Mouse (Mus musculus) G1E-ER4 (cell line): Measurements from ENCODE around the gene Gpat3. TPM values are rescaled to one million over a fixed set of nuclear protein-coding genes. Genes with fewer than 3 reads are reported as not detected.

Experiments used
- GATA1 ChIP-seq: IDR thresholded peaks from one replicate; pipeline ENCODE4 v1.8.0; 2012; ENCODE audit warnings: low read length, inconsistent platforms
- polyA plus RNA-seq: library from polyadenylated mRNA; stranded (reverse); fragments of >175 nt; gene quantifications from 2 replicates; pipeline ENCODE4 v1.2.3, GENCODE M21; 2012

Gpat3 gene
- polyA plus RNA-seq, 1 experiment = not detected

- no peak for TF ChIP-seq GATA1
Observed at GRCm38 (mm10) chr5:100886331-100886988, 40.9 kb downstream of the Gpat3 start.

DNA sequence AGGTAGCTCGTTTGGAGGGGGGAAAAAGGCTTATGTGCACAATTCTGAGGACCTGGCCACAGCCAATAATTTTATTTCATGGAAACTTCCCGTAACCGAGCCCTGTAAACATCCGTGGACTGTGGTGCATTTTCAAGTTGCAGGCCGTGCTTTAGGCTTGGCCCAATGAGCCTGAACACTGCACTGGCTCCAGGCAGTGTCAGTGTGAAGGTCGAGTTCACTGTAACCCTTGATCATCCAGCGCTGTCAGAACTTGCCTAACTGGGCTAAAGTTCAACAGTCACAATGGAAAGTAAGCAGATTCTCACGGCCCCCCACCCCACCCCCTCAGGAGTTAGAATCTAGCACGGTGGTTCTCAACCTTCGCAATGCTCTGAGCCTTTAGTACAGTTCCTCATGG, 50.7 kb downstream of the Gpat3 start:
- no peak for TF ChIP-seq GATA1

- TF ChIP-seq GATA1 = no peak
Observed at GRCm38 (mm10) chr5:100899745-100900489, 54.4 kb downstream of the Gpat3 start.

DNA sequence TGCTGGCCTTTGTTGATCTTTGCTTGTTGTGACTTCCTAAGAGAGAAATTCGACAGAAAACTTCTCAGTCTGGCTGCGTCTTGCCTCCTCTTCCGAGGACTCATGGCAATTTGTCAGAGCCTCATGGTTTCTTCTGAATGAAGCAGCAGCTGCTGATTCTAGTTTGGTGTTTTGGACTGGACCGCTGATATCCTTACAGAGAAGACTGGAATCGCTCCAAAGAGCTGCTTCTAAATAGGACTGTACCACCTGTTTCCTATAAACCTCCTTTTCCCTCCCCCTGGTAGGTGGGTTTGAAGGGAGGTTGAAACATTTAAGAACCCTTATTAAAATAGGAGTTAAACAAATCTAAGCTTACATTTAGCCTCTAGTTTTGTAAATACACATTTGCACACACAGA, 55.5 kb downstream of the Gpat3 start:
- TF ChIP-seq GATA1 = no peak

DNA sequence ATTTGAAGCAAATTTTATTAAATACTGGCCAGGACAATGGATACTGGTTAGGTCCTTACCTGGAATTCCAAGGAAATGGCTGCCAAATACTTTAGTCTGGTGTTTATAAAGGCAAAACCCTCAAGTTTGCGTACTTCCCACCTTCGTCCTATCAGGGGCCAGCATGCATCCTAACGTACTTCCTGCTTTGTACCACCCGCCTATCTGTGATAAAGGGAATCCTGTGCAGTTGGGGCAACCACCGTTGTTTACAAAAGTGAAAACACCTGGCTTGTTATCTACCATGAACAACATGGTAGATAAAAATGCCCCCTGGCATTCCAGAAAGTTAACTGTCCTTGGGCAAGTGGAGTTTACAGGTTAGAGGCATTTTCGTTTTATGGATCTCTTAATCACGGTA, 63.0 kb downstream of the Gpat3 start:
- TF ChIP-seq GATA1 = no peak

- no peak for TF ChIP-seq GATA1
Observed at GRCm38 (mm10) chr5:100908901-100909300, 63.4 kb downstream of the Gpat3 start.

- TF ChIP-seq GATA1 = no peak
Observed at GRCm38 (mm10) chr5:100909691-100910090, 64.2 kb downstream of the Gpat3 start.

GRCm38 (mm10) chr5:100911502-100912097, 66.1 kb downstream of the Gpat3 start:
- no peak for TF ChIP-seq GATA1

DNA sequence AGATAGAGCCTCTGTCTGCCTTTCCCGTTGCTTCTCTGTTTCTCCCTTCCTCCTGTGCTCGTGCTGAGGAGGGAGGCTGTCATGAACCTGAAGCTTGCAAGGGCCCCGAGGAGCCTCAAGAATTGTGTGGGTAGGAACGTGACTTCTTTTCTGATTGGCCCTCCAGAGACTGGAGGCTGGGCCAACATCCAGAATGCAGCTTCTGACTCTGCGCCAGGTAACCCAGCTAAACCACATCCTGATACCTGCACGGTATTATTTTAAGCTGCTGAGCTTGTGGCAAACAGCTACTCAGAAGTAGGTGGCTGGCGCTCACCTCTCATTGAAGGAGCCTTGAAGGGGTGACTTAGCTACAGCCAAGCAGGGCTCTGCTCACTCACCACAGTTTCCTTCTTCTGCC, 66.9 kb downstream of the Gpat3 start:
- TF ChIP-seq GATA1 = no peak

DNA sequence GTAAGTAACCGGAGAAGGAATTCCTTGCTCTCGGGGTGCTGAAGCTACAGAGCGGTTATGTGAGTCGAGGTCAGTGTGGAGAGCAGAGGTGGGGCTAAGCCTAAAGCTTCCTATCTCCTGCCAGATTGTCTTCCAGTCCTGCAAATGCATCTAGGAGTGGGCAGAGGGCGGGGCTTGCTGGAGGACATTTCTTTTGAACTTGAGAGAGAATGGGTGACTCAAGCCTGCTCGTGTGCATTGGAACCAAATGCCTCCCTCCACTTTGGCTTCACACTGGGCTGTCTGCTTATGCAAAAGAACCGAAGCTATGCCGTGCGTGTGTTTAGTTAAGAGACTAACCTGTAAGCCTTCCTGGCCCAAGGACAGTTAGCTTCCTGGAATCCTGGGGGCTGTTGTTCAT, 67.8 kb downstream of the Gpat3 start:
- no peak for TF ChIP-seq GATA1

GRCm38 (mm10) chr5:100914989-100915388, 69.5 kb downstream of the Gpat3 start:
- no peak for TF ChIP-seq GATA1

GRCm38 (mm10) chr5:100915411-100915810, 69.9 kb downstream of the Gpat3 start:
- TF ChIP-seq GATA1 = no peak

GRCm38 (mm10) chr5:100916416-100916815, 70.9 kb downstream of the Gpat3 start:
- no peak for TF ChIP-seq GATA1

- TF ChIP-seq GATA1 = no peak
Observed at GRCm38 (mm10) chr5:100917252-100917774, 71.8 kb downstream of the Gpat3 start.

DNA sequence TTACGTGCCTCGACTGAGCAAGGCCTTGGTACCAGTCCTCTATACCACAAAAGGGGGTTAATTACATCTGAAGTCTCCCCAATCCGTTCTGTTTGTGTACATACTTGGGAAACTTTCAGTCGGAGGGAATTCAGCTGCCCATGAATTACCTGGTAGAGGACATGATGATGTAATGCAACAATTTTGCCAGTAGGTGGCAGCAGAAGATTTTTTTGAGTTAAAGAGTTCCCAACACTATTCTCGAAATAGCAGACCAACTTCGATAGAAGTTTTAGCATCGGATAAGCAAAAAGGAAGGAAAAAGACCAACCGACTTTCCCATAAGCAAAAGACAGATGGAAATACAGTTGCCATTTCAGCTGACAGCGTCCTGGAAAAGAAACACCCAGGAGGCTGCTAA, 73.6 kb downstream of the Gpat3 start:
- no peak for TF ChIP-seq GATA1

DNA sequence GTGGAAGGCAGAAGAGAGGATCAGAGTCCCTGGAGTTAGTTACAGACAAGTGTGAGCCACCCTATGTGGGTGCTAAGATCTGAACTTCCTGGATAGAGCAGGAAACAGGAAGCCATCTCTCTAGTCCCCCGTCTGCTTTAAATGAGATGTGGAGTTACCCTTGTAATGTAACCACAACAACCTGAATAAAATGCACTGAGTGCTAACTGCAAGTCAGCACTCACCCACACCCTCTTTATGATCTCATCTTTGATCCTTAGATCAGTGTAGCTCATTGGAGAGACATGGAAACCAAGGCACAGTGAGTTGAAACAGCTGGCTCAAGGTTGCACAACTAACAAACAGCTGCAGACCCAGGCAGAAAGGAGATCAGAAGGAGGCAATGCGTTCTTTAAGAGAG, 84.2 kb downstream of the Gpat3 start:
- TF ChIP-seq GATA1 = no peak

DNA sequence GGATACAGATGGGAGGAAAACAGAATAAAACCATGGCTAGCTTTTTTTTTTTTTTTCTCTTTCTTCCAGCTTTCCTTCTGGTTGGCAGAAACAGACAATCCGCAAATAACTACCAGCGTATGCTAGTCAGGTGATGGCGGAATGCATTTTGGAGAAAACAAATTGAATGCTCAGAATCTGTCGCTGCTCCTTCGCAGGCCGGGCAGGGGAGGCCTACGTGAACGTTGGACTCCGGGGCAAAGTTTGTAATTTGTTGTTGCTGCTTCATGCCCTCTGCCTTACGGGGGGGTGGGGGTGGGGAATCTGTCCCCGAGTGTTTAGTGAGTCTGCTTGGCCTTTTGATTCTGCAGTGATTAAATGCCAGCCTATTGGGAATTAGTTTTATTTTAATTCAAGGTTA, 98.2 kb downstream of the Gpat3 start:
- no peak for TF ChIP-seq GATA1

GRCm38 (mm10) chr5:100945336-100945735, 99.8 kb downstream of the Gpat3 start:
- no peak for TF ChIP-seq GATA1

Other genes starting within 250 kb of the Gpat3 start
- gene Coq2, start 170.6 kb upstream of the Gpat3 start, polyA plus RNA-seq = 52.6 and 69.9 TPM in 2 replicates
- gene Hpse, start 126.0 kb upstream of the Gpat3 start, polyA plus RNA-seq = not detected in 2 replicates
- 14.8 and 16.5 TPM in 2 replicates for gene Helq, start 47.1 kb upstream of the Gpat3 start, polyA plus RNA-seq
- 3.1 and 4.3 TPM in 2 replicates for gene Mrps18c, start 47.1 kb upstream of the Gpat3 start, polyA plus RNA-seq
- 13.9 and 22.3 TPM in 2 replicates for gene Abraxas1, start 24.7 kb upstream of the Gpat3 start, polyA plus RNA-seq